Mouse (Mus musculus) heart, adult 9 months (tissue): ENCODE data around the gene Nkx2-4.

Experiments
- DNase-seq, 2 experiments: peaks; one replicate each; pipeline ENCODE4 v3.0.0; 2022; ENCODE audit warnings: low spot score in 2 of 2

Gene Nkx2-4

GRCm38 (mm10) chr2:147085072-147085870, at the start of gene Nkx2-4:
Gene Nkx2-4, minus strand, starts transcription at chr2:147085445.
- no peak for DNase-seq

GRCm38 (mm10) chr2:147127366-147127765, 42.1 kb upstream of the Nkx2-4 start:
- no peak for DNase-seq

GRCm38 (mm10) chr2:147119736-147120135, 34.5 kb upstream of the Nkx2-4 start:
- no peak for DNase-seq

GRCm38 (mm10) chr2:147086441-147086840, 1.2 kb upstream of the Nkx2-4 start:
- DNase-seq, result no peak

- DNase-seq, result no peak
Measured at GRCm38 (mm10) chr2:147085937-147086336, 692 bp upstream of the Nkx2-4 start.

GRCm38 (mm10) chr2:147084366-147085071, 726 bp downstream of the Nkx2-4 start:
- no peak for DNase-seq

- DNase-seq, result peak in 1 of 2 experiments; percentile 3
Measured at GRCm38 (mm10) chr2:147083471-147084365, 1.5 kb downstream of the Nkx2-4 start.

GRCm38 (mm10) chr2:147082391-147082790, 2.9 kb downstream of the Nkx2-4 start:
- no peak for DNase-seq

GRCm38 (mm10) chr2:147074399-147074798, 10.8 kb downstream of the Nkx2-4 start:
- DNase-seq, result no peak

- no peak for DNase-seq
Measured at GRCm38 (mm10) chr2:147073962-147074361, 11.3 kb downstream of the Nkx2-4 start.

GRCm38 (mm10) chr2:147070305-147070704, 14.9 kb downstream of the Nkx2-4 start:
- DNase-seq, result no peak

- no peak for DNase-seq
Measured at GRCm38 (mm10) chr2:147069077-147069476, 16.2 kb downstream of the Nkx2-4 start.

- no peak for DNase-seq
Measured at GRCm38 (mm10) chr2:147067480-147068246, 17.6 kb downstream of the Nkx2-4 start.

- DNase-seq, result no peak
Measured at GRCm38 (mm10) chr2:147053229-147053892, 31.9 kb downstream of the Nkx2-4 start.

- no peak for DNase-seq
Measured at GRCm38 (mm10) chr2:147047051-147047450, 38.2 kb downstream of the Nkx2-4 start.

- no peak for DNase-seq
Measured at GRCm38 (mm10) chr2:147035864-147036263, 49.4 kb downstream of the Nkx2-4 start.
